Mouse (Mus musculus): Measurements from ENCODE around the gene Amz2. TPM values are rescaled to one million over a fixed set of nuclear protein-coding genes. Genes with fewer than 3 reads are reported as not detected.

Amz2 gene
- polyA plus RNA-seq, 1 experiment from 2014 or later: 63.6 TPM

- peaks cover 15% of the 10 kb centered on the region for H3K27me3 ChIP-seq (ENCODE audit: control insufficient read depth, insufficient read depth, low read length)
- H3K36me3 ChIP-seq (ENCODE audit: control insufficient read depth, insufficient read depth, low read length): no peaks in the 10 kb centered on the region
- DNase-seq (no peak), ATAC-seq (ENCODE audit: low FRiP score, low TSS enrichment) (no peak)
- no peak overlapping the region for H3K9ac ChIP-seq (replicated peaks; ENCODE audit: low read length)
- no peak overlapping the region for H3K4me2 ChIP-seq (ENCODE audit: low read length)
- H3K4me3 ChIP-seq (replicated peaks; ENCODE audit: low read depth, low read length): no peak overlapping the region
- 0 out of 2 replicates have a peak overlapping the region, but pooled peaks have one; percentile 27 for H3K27ac ChIP-seq (replicated peaks; ENCODE audit: low read depth, low read length)
- WGBS: 62% methylated on average over 4 of the region's 4 CpGs
- 0 out of 2 replicates have a peak, but pooled peaks cover 6% of the 10 kb centered on the region for H3K4me1 ChIP-seq (ENCODE audit: control insufficient read depth, insufficient read depth, low read length)
- no peaks in the 10 kb centered on the region for H3K9me3 ChIP-seq (ENCODE audit: control insufficient read depth, low read length)
Measured at GRCm38 (mm10) chr11:109475717-109476116, 50.0 kb downstream of the Amz2 start.

GRCm38 (mm10) chr11:109476241-109476640 is 50.5 kb downstream of the Amz2 start:
- Histone ChIP-seq H3K4me3 (replicated peaks; ENCODE audit: low read depth, low read length) (no peak overlapping the region), H3K9ac (replicated peaks; ENCODE audit: low read length) (no peak overlapping the region), H3K27me3 (ENCODE audit: control insufficient read depth, insufficient read depth, low read length) (peaks cover 13% of the 10 kb centered on the region; the same call in 1 of the 2 replicates), H3K4me2 (ENCODE audit: low read length) (no peak overlapping the region), H3K36me3 (ENCODE audit: control insufficient read depth, insufficient read depth, low read length) (no peaks in the 10 kb centered on the region), H3K9me3 (ENCODE audit: control insufficient read depth, low read length) (no peaks in the 10 kb centered on the region), H3K4me1 (ENCODE audit: control insufficient read depth, insufficient read depth, low read length) (0 out of 2 replicates have a peak, but pooled peaks cover 6% of the 10 kb centered on the region), H3K27ac (replicated peaks; ENCODE audit: low read depth, low read length) (peak overlapping the region; percentile 10; the same call in 1 of the 2 replicates)
- peak; percentile 55 for DNase-seq
- no peak for ATAC-seq (ENCODE audit: low FRiP score, low TSS enrichment)
- WGBS: 9% methylated on average over 2 of the region's 2 CpGs

- Histone ChIP-seq H3K4me1 (ENCODE audit: control insufficient read depth, insufficient read depth, low read length) (0 out of 2 replicates have a peak, but pooled peaks cover 6% of the 10 kb centered on the region), H3K9me3 (ENCODE audit: control insufficient read depth, low read length) (no peaks in the 10 kb centered on the region), H3K36me3 (ENCODE audit: control insufficient read depth, insufficient read depth, low read length) (no peaks in the 10 kb centered on the region), H3K9ac (replicated peaks; ENCODE audit: low read length) (no peak overlapping the region), H3K4me3 (replicated peaks; ENCODE audit: low read depth, low read length) (no peak overlapping the region), H3K27me3 (ENCODE audit: control insufficient read depth, insufficient read depth, low read length) (0 out of 2 replicates have a peak, but pooled peaks cover 9% of the 10 kb centered on the region), H3K4me2 (ENCODE audit: low read length) (no peak overlapping the region), H3K27ac (replicated peaks; ENCODE audit: low read depth, low read length) (peak overlapping the region; percentile 10; the same call in 1 of the 2 replicates)
- DNase-seq: no peak
- no peak for ATAC-seq (ENCODE audit: low FRiP score, low TSS enrichment)
- WGBS: 13% methylated on average over 6 of the region's 6 CpGs
Measured at GRCm38 (mm10) chr11:109476653-109477052, 50.9 kb downstream of the Amz2 start.

GRCm38 (mm10) chr11:109477606-109478380 is 52.0 kb downstream of the Amz2 start:
- H3K9me3 ChIP-seq (ENCODE audit: control insufficient read depth, low read length): no peaks in the 10 kb centered on the region
- WGBS: 53% methylated on average over 16 of the region's 16 CpGs
- no peaks in the 10 kb centered on the region for H3K36me3 ChIP-seq (ENCODE audit: control insufficient read depth, insufficient read depth, low read length)
- no peak overlapping the region for H3K27ac ChIP-seq (replicated peaks; ENCODE audit: low read depth, low read length)
- 0 out of 2 replicates have a peak, but pooled peaks cover 2% of the 10 kb centered on the region for H3K4me1 ChIP-seq (ENCODE audit: control insufficient read depth, insufficient read depth, low read length)
- DNase-seq (no peak), ATAC-seq (ENCODE audit: low FRiP score, low TSS enrichment) (no peak)
- no peak overlapping the region for H3K4me3 ChIP-seq (replicated peaks; ENCODE audit: low read depth, low read length)
- no peak overlapping the region for H3K9ac ChIP-seq (replicated peaks; ENCODE audit: low read length)
- H3K27me3 ChIP-seq (ENCODE audit: control insufficient read depth, insufficient read depth, low read length): no peaks in the 10 kb centered on the region
- H3K4me2 ChIP-seq (ENCODE audit: low read length): no peak overlapping the region

GRCm38 (mm10) chr11:109479575-109480285 is 54.0 kb downstream of the Amz2 start:
- H3K36me3 ChIP-seq (ENCODE audit: control insufficient read depth, insufficient read depth, low read length): no peaks in the 10 kb centered on the region
- H3K27ac ChIP-seq (replicated peaks; ENCODE audit: low read depth, low read length): no peak overlapping the region
- H3K4me1 ChIP-seq (ENCODE audit: control insufficient read depth, insufficient read depth, low read length): 0 out of 2 replicates have a peak, but pooled peaks cover 2% of the 10 kb centered on the region
- no peak overlapping the region for H3K9ac ChIP-seq (replicated peaks; ENCODE audit: low read length)
- 43% methylated on average over 16 of the region's 16 CpGs for WGBS
- no peak for ATAC-seq (ENCODE audit: low FRiP score, low TSS enrichment)
- no peak for DNase-seq
- no peaks in the 10 kb centered on the region for H3K9me3 ChIP-seq (ENCODE audit: control insufficient read depth, low read length)
- H3K4me3 ChIP-seq (replicated peaks; ENCODE audit: low read depth, low read length): no peak overlapping the region
- no peaks in the 10 kb centered on the region for H3K27me3 ChIP-seq (ENCODE audit: control insufficient read depth, insufficient read depth, low read length)
- no peak overlapping the region for H3K4me2 ChIP-seq (ENCODE audit: low read length)

GRCm38 (mm10) chr11:109480440-109480839 is 54.7 kb downstream of the Amz2 start:
- H3K9ac ChIP-seq (replicated peaks; ENCODE audit: low read length): no peak overlapping the region
- 86% methylated on average over 8 of the region's 8 CpGs for WGBS
- no peak overlapping the region for H3K4me2 ChIP-seq (ENCODE audit: low read length)
- H3K4me3 ChIP-seq (replicated peaks; ENCODE audit: low read depth, low read length): no peak overlapping the region
- no peak for ATAC-seq (ENCODE audit: low FRiP score, low TSS enrichment)
- DNase-seq: no peak
- no peaks in the 10 kb centered on the region for H3K9me3 ChIP-seq (ENCODE audit: control insufficient read depth, low read length)
- H3K27me3 ChIP-seq (ENCODE audit: control insufficient read depth, insufficient read depth, low read length): no peaks in the 10 kb centered on the region
- H3K27ac ChIP-seq (replicated peaks; ENCODE audit: low read depth, low read length): no peak overlapping the region
- H3K4me1 ChIP-seq (ENCODE audit: control insufficient read depth, insufficient read depth, low read length): 0 out of 2 replicates have a peak, but pooled peaks cover 2% of the 10 kb centered on the region
- H3K36me3 ChIP-seq (ENCODE audit: control insufficient read depth, insufficient read depth, low read length): no peaks in the 10 kb centered on the region

- no peaks in the 10 kb centered on the region for H3K4me1 ChIP-seq (ENCODE audit: control insufficient read depth, insufficient read depth, low read length)
- no peak overlapping the region for H3K27ac ChIP-seq (replicated peaks; ENCODE audit: low read depth, low read length)
- no peak overlapping the region for H3K4me3 ChIP-seq (replicated peaks; ENCODE audit: low read depth, low read length)
- H3K9ac ChIP-seq (replicated peaks; ENCODE audit: low read length): no peak overlapping the region
- no peaks in the 10 kb centered on the region for H3K27me3 ChIP-seq (ENCODE audit: control insufficient read depth, insufficient read depth, low read length)
- no peak overlapping the region for H3K4me2 ChIP-seq (ENCODE audit: low read length)
- WGBS: 87% methylated on average over 15 of the region's 15 CpGs
- H3K36me3 ChIP-seq (ENCODE audit: control insufficient read depth, insufficient read depth, low read length): no peaks in the 10 kb centered on the region
- ATAC-seq (ENCODE audit: low FRiP score, low TSS enrichment) (no peak), DNase-seq (no peak)
- H3K9me3 ChIP-seq (ENCODE audit: control insufficient read depth, low read length): no peaks in the 10 kb centered on the region
Measured at GRCm38 (mm10) chr11:109485398-109486045, 59.8 kb downstream of the Amz2 start.

- DNase-seq (no peak), ATAC-seq (ENCODE audit: low FRiP score, low TSS enrichment) (no peak)
- no peaks in the 10 kb centered on the region for H3K36me3 ChIP-seq (ENCODE audit: control insufficient read depth, insufficient read depth, low read length)
- H3K9me3 ChIP-seq (ENCODE audit: control insufficient read depth, low read length): no peaks in the 10 kb centered on the region
- H3K4me2 ChIP-seq (ENCODE audit: low read length): no peak overlapping the region
- no peak overlapping the region for H3K27ac ChIP-seq (replicated peaks; ENCODE audit: low read depth, low read length)
- H3K4me3 ChIP-seq (replicated peaks; ENCODE audit: low read depth, low read length): no peak overlapping the region
- H3K27me3 ChIP-seq (ENCODE audit: control insufficient read depth, insufficient read depth, low read length): no peaks in the 10 kb centered on the region
- H3K4me1 ChIP-seq (ENCODE audit: control insufficient read depth, insufficient read depth, low read length): no peaks in the 10 kb centered on the region
- WGBS: 20% methylated on average over 1 of the region's 1 CpGs
- H3K9ac ChIP-seq (replicated peaks; ENCODE audit: low read length): no peak overlapping the region
Measured at GRCm38 (mm10) chr11:109487111-109487510, 61.4 kb downstream of the Amz2 start.

Data from midbrain, embryonic 14.5 days (tissue).